Mouse (Mus musculus) lung, postnatal 0 days (tissue): ENCODE data around the gene Itgb1.

ENCODE experiments used
- CTCF ChIP-seq: IDR thresholded peaks from 2 replicates; pipeline ENCODE4 v1.5.1; 2016; ENCODE audit warnings: antibody characterized with exemption, mild to moderate bottlenecking
- EP300 ChIP-seq: IDR thresholded peaks from 2 replicates; pipeline ENCODE4 v1.6.1; 2016; ENCODE audit warnings: antibody characterized with exemption, mild to moderate bottlenecking, control low read depth

DNA sequence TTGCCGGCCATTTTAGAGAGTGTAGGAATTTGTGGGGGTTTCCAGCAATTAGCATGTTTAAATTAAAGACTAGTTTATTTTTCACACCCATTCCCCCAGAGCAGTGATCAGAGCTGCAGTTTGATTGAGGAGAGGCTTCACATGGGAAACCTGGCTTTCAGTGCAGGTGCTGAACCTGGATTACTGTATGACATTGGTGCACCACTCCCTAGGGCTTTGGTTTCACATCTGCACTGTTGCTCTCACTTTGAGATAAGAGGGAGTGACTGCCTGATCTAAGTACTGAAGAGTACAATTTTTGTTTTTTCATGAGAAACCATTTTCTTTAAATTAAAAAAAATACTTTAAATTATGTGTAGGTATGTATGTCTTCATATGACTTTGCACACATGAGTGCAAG is 4.6 kb downstream of the Itgb1 start:
- TF ChIP-seq CTCF (no peak), EP300 (no peak)
